Mouse (Mus musculus): ENCODE measurements at regions not wholly inside any gene's neighbourhood (a gene's known extent, or its start where the extent isn't known, plus 50 kb on each side); places are given as distances from the start of the nearest gene placed in this dataset.

DNA sequence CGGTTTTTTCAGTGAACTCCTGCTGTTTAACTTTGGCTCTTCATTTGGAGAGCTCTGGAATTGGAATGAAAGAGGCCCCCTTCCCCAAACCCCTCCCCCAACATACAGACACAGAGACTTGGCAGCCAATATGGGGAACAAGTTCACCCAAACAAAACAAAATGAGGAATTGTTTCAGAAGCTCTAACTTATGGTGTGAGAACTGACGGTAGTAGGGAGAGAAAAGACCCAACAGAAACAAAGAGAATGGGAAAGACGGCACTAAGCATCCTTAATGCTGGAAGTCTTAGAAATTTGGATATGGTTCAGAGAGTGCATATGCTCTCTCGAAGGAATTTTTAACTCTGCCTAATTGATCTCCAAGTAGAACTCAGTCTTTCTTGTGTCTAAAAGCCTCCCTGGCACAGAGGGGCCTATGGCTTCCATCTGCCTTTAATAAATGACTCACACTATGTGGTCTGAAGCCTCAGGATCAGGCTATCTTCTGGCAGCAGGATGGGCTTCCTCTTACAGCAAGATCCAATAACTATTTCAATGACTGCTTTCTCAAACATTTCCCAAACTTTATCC lies 438.2 kb upstream of the Map3k7 start:
- DNase-seq = peak; percentile 24 to 34

DNA sequence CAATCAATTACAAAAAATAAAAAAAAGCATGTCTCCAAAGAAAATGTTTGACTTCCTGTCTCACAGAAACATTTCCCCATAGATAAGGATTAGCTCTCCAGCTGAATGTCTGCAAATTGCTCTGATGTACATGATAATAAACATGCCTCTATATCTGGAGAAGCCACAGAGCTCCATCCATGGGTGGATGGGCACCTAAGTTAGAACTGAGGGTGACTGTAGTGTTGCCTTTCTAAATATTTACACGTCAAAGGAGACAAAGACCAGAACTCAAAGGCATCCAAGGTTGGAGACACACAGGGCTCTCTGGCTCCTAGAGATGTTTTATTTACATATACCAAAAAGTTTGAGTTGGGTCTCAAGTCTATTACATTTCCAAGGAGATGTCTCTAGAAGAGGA lies 427.1 kb upstream of the Map3k7 start:
- DNase-seq = no peak

DNA sequence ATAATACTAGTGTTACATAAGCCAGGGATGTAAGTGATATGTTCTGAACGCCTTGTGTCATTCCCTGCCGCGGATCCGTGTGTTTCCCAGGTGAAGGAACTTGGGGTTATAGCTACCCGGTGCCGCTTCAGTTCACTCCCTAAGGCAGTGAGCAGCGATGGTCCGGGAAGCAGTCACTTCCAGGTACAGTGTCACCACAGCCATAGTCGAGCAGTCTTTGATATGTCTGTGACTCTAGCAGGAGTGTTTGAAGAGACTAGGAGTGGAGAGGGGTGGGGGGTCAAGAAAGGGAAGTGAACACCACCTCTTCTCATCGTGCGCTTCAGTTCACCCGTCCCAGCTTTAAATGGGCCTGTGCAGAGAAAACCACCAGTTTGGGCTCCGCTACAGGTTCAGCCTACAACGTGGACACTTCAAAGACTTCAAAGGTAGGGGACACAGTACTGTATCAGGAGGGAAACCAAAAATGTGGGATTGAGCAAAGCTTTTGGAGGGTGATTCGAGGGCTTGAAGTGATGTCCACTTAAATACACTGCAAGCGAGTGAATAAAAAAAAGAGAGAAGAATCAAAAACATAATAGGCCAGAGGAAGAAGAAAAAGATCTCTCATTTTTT lies 410.0 kb upstream of the Map3k7 start:
- DNase-seq = no peak

DNA sequence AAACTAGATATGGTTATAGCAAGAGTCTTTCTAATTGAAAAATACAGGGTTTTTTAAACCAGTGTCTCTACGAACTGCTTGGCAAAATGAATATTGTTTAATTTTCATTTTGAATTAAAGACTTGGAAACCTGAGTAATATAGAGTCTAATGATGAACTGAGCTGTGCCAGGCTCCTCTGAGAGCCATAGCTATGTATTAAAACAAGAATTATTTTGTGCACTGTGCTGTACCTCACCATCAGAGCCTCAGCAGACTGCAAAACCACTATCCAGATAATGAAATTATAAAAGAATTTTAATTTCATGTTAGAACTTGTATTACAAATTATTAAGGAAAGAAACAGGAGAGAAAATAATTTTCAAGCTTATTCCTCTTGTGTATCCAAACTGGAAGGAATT lies 408.8 kb upstream of the Map3k7 start:
- DNase-seq = no peak

DNA sequence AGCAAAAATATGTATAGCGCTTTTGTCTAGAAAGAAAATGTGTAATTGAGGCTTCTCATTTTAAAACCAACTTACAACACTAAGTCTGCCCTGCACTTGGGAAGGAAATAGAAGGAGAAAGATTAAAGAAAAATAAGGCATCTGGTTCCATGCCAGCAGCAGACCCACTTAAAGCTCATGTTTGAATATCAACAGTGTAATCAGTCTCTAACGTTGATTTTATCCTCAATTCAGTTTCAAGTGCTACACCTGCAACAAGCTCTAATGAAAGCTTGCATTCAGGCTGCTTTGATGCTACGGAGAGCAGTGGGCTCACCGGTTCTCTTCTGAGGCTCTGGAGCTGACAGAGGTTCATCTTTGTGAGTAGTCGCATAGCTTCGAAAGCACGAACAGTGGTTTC lies 406.6 kb upstream of the Map3k7 start:
- DNase-seq = no peak

DNA sequence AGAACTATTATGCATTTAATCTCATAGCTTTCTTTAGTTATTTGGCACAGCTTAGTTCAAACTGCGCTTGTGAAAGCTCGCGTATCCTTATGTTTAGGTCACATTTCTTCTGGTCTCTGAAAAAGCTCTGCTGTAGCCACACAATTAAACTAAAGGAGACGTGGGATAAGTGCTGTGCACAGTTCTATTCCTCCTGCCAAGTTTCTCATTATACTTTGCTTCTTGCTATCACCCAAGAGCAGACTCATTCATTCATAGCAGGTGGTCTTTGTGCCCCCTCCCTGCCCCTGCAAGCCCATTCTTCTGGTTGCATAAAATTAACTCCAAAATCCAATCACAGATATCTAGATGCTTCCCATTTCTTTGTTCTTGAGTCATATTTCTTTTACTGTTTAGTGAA lies 403.6 kb upstream of the Map3k7 start:
- DNase-seq = no peak

DNA sequence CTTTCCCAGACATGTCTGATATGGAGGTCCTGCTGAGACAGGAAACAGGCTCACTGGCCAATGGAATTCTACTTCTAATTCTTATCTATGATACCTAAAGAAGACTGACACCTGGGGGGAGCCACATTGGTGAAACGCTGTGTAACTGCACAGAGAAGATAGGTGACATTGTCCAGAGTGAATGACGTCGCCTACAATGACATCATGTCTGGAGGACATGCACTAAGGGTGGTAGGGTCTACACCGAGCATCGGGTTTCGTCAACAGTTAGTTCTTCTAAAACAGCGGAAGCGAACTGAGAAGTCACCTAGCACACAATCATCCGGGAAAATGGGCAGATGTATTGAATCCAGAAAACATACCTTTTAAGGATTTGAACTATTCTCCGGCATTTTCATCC lies 402.7 kb upstream of the Map3k7 start:
- no peak for DNase-seq

DNA sequence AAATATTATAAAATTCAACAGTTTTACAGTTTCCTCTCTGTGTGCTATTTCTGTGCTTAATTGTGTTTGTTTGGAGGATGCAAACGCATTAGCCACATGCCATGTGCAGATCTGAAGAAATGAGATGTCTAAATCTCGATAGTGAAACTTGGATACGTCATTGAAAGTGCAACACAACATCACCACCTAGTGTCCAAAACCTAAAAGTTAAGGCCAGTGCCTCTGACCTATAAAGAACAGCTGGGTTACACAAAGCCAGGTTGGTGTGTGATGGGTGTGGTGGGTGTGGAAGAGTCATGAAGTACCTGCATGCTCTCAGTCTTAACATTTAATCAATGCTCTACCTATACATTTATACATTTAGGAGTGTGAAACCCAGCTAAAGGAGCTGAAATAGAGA lies 402.1 kb upstream of the Map3k7 start:
- peak; percentile 26 to 37 for DNase-seq

DNA sequence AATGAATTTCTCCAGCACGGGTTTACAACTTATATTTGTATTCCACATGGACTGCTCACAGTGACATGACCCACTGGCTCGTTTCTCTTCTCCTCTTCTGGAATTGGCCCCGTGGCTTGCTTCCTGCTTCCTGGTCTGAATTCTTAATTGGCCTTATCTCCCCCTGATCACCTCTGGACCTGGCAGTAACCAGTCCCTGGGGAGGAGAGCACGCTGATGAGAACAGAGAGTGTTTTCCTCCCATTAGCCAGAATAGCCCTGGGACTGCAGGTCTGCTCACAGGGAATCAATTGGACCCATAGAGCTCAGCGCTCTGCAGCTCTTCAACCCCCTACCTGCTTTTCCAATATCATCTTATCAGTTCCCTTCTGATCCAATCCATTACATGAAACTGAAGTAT lies 397.7 kb upstream of the Map3k7 start:
- DNase-seq = no peak

DNA sequence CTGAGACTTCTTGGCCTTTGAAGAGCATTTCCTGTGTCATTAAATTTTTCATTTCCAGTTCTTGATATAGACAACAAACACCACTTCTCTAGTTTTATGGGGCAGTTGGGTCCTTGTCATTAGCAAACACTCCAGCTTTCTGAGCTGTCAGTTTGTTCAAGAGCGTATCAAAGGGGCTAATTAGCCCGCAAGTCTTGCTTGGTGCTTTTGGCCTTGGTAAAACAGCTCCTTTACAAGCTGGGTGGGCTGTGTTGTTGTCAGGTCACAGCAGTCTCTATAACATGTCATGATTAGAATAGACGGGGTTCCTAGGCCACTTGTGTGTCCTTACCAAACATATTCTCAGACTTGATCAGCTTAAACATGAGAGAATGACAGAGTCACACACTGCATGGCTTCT lies 397.1 kb upstream of the Map3k7 start:
- no peak for DNase-seq

DNA sequence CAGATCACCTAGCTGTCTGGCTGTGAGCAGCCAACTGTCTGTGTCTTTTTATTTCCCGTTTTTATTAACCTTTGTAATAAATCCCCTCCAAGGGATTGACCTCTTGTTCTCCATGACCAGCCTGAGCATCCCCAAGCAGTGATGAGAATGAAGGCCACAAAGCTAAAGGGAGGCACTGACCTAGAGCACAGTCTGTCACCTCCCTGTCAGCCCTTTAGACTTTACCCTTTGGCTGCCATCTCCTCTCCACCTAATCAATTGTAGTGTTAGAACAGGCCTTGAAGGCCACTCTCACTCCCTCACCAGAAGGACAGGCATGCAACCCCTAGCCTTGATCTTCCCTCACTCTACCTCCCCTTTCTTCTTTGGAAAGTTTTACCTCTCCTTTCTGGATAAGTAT lies 394.2 kb upstream of the Map3k7 start:
- DNase-seq = no peak

DNA sequence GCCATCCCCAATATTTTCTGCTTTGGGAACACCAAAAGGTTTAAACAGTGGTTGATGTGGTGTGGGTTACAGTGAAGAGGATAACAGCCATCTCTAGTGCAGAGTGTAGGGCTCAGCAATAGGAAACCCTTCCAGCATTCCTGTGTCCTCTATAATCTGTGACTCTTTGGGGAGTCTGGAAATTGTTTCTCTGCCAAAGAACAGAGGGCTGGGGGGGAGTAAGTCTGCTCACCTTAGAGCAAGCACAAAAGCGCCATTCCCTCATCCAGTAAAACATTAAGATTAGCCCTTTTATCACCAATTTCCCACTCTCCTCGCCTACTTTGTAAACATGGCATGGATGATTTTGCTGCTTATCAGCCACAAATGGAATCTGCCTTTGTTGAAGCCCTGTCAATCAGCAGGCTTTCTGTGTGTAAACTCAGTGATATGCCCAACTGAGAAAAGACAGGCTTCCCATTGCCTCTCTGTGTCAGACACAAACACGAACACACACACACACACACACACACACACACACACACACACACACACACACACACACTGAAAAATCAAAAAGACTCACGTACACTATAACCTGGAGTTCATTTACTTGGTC lies 386.8 kb upstream of the Map3k7 start:
- DNase-seq = peak; percentile 56 to 58

DNA sequence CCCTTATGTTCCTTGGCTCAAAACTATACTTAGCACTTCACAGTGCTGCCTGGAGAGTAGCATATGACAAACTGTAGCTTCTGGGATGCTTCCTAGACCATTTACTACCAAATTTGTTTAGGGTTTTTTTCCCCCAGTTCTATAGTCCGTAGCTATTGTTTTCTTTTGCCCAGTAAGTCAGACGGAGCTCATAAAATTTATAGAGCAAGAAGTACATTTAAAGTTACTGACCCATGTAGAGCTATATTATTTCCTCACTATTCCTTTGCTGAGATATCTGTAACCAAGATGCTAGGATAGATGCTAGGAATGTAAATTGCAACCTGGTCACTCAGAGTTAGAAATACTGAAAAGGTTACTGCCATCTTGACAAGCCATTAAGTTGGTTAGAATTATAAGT lies 380.4 kb upstream of the Map3k7 start:
- no peak for DNase-seq

DNA sequence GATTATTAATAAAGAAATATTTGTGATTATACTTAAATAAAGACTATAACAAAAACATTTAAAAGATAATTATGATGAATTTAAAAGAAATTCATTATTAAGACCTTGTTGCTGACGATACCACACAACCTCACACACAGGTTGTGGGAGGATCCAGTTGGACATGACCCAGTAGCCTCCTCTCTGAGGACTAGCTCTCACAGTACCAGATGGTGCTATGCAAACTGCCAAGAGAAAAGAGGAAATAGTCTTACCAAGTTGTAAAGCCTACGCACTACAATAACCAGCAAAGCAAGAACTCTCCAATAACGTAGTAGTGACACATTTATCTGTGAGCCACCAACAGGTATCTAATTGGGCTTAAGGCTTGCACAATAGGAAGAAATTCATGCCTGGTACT lies 379.7 kb upstream of the Map3k7 start:
- peak; percentile 80 to 83 for DNase-seq

DNA sequence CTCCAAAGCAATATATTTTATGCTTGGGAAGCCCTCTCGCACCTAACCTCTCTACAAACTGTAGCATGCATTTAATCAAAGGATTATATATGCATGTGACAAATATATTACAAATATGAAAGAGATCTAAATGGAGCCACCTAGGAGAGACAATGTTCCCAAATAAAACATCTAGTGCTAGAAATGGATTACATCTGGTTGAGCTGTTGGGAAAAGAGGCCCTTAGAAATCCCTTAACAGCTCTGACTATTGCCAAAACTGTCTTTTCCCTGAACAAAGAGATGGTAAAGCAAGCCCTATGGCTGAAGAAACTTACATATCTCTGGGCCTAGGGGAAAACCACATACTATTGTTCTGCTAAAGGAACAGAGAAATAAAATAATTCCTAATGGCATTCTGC lies 369.8 kb upstream of the Map3k7 start:
- no peak for DNase-seq

DNA sequence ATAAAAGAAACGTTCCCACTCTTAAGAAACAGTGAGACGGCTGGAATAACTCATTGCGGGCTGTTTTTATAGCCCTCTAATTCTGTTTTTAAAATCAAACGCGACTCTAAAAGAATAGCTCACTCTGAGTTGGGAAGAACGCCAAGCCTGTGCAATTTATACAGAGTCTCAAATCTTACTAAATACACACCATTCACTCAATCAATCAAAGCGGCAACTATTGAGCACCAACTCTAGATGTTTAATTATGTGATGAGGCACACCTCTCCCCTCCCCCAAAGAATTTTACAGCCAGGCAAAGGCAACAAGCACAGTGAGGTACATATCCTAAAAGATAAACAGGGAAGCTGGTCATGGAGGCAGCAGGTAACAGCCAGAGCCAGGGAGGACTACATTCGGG lies 362.4 kb upstream of the Map3k7 start:
- no peak for DNase-seq

DNA sequence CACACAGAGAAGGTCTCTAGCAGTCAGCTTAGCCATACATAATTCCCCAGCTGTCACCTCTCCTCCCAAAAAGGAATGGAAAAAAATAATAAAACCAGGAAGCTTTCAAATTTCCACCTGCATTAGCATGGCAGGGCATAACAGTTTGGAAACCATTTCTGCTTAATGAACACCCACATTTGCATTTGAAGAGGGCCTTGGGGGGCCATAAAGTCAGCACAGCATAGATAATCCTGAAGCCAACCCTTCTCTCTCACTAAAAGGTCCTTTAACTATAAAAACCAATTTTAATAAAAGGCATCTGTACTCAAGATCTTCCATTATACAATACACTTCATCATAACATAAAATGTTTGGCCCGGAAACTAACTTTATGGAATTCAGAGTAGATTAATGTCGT lies 360.1 kb upstream of the Map3k7 start:
- no peak for DNase-seq

DNA sequence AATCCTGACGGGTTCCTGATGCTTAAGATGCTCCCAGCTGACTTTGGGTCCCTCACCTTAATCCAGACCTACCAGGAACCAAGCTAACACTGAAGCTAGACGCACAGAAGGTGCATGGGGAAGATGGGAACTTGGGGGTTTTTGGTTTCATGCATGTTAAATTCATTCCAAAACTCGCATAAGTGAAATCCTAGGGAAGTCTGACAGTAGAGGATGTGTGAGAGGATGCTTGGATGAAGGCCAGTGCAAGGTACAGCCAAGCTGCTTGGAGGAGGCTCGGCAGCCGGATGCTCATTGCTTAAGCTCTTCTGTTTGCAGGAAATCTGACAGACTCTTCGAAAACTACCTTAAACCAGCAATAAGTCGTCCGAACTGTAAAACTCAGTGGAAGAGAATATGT lies 355.1 kb upstream of the Map3k7 start:
- peak; percentile 72 to 77 for DNase-seq

DNA sequence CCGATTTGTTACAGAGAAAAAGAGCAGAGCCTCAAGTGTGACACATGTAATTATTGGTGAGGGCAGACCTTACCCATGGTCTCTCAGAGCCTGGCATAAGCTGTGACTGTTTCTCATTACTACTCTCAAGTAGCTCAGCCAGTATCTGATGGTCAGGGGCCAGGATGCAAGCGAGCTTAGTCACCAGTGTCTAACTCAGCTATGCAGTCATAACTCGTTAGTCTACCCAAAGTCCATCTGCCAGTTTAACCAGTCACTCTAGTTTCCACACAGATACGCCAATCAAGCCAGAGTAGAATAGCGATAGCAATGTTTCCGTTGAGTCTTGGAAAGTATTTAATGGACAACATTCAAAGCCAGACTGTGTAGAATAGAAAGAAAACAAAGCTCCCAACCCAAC lies 354.3 kb upstream of the Map3k7 start:
- DNase-seq = peak; percentile 20 to 38

DNA sequence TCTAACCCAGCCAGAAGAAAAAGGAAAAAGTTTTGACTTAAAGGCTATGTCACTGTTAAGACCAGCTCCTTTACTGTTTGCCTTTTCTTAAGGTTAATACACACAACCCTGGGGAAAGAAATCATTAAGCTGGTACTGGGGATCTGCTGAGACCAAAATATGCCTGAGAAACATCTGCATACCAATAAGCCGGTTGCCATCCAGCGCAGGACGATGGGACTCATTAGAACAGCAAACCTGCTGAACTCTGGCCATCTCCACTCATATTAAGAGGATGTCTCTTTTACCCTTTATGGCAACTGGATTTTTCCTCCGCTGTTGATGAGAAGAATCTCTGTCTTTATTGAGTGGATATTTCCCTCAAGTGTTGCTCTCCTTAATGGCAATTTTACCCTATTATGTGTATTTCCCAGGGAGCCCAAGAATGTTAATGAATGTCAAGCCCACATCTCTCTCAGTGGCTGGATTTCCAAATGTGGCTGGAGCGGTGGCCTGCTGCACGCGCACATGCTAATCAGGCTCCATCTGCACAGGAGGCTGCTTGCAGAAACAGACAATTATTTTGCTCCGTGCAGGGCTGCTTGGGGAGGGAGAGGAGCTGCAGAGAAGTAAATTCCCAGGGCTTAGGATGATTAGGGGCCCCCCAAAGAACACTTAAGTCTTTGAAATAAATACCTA lies 351.6 kb upstream of the Map3k7 start:
- DNase-seq = peak; percentile 19 to 32

DNA sequence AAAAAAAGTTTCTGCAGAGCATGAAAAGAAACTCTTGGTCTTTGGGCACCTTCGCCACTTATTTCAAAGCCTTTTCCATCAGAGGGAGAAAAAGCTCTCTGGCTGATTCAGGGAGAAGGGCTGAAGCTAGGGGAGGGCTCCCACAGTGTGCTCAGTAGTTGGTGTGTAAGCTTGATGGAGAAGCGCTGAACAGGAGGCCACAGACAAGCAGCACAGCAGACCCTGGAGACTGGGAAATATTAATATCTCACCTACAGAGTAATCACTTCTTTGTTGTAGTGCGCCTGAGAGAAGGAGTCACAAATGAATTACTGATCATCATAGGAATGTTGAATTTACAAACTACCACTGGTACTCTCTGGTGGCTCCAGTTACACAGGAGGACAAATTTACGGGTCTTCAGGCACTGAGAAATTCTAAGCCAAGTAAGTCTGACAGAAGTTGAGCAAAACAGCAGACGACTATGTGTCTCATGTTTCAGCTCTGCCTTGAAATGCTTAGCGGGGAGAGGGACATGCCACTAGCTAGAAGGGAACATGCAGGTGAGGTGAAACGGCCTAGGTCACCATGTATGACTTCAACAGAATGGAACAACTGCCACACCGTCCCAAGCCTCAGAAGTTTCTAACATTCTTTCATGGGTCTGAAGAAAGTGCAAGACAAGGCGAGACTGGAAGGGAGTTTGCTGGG lies 350.9 kb upstream of the Map3k7 start:
- DNase-seq = no peak

DNA sequence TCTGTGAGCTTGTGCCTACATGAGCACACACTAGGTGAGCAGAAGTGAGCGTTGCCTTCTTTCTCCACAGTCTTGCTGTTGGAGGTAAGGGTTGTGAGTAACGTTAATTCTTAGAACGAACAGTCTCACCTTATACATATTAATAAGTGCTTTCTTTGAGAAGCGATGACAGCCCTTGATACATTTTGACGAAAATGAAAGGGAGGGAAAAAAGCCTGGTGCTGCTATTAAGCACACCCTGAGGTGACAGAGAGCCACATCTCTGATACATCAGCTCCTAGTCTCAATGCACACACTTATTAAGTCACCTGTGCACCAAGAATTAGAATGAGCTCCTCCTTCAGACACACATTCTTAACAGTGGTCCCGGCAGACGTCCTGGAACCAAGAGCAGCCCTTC lies 346.3 kb upstream of the Map3k7 start:
- DNase-seq = no peak

DNA sequence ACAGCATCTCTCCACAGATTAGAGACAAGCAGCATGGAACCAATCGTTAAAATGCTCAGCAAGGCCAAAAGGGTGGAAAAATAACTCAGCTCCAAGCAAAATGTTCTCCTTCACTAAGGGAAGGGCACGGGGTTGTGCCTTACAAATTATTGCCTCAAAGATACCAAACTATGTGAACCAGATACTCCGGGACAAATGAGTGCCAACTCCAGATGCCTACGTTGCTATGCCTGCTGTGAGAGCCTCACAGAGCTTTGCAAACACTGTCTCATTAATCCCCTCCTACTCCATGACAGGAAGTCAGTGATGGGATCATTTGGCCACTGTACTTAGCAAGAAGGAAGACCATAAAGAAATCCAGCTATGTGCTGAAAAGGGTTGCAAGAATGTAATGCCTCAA lies 345.9 kb upstream of the Map3k7 start:
- DNase-seq = no peak

DNA sequence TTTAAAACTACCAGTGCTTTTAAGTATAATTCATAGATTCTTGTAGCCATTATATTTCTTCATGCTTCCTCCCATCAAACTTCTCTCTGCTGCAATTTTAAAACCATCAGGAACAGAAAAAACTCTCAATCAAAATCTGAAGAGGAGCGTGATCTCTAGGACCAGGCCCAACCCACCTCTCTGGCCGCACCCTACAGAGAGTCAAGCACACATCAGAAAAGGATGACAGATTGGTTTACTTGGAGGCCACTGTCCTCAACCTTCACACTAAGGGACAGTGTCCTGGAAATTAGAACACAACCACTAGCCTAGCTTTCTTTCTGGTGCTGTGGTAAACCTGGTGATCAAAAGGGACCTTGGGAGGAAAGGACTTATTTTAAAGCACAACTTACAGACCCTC lies 342.7 kb upstream of the Map3k7 start:
- no peak for DNase-seq
